Mouse (Mus musculus): ENCODE data around the gene Filip1. TPM values are rescaled to one million over a fixed set of nuclear protein-coding genes. Genes with fewer than 3 reads are reported as not detected.

Filip1 gene
- polyA plus RNA-seq, 2 experiments, result 0.29 to 0.37 TPM

DNA sequence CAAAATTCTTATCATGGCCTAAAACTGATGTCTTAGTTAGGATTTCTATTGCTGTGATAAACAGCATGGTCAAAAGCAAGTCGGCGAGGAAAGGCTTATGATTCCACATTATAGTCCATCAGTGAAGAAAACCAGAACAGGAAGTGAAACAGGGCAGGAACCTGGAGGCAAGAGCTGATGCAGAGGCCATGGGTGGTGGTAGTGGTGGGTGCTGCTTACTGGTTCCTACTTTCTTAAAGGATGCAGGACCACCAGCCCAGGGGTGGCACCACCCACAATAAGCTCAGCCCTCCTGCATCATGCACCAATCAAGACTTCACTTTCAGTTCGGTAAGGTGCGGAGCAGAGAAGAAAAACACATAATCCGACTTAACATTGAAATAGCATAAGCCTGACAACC lies 61.3 kb downstream of the Filip1 start:
- ATAC-seq (ENCODE audit: insufficient read depth) (no peak), DNase-seq (ENCODE audit: low read depth in 3 of 3, low spot score in 3 of 3) (no peak)
- H3K9ac ChIP-seq (replicated peaks), result no peak overlapping the region
- no peaks in the 10 kb centered on the region for H3K9me3 ChIP-seq (ENCODE audit: control insufficient read depth, low read length)
- H3K4me2 ChIP-seq (ENCODE audit: low read depth), result no peak overlapping the region
- TF ChIP-seq CTCF (IDR thresholded peaks at IDR 0.05; ENCODE audit: low read depth) (no peak), EP300 (IDR thresholded peaks at IDR 0.05; ENCODE audit: low read depth) (no peak)
- WGBS (ENCODE audit: insufficient replicate concordance), result 50% methylated on average over 5 of the region's 5 CpGs
- H3K27ac ChIP-seq, result no peak overlapping the region
- peaks cover 2 to 17% of the 10 kb centered on the region in 2 experiments; a peak in 3 of 4 replicates for H3K4me1 ChIP-seq (replicated peaks; ENCODE audit: control insufficient read depth in 2 of 2, insufficient read depth in 2 of 2, low read length in 1 of 2)
- no peaks in the 10 kb centered on the region for H3K36me3 ChIP-seq (replicated peaks; ENCODE audit: control insufficient read depth, insufficient read depth, low read depth)
- no peak overlapping the region for H3K4me3 ChIP-seq (ENCODE audit: insufficient read depth in 1 of 2, low read depth in 2 of 2, low read length in 2 of 2)
- H3K27me3 ChIP-seq (ENCODE audit: control insufficient read depth, insufficient read depth, low read length), result no peaks in the 10 kb centered on the region

- peaks cover 2 to 17% of the 10 kb centered on the region in 2 experiments; a peak in 3 of 4 replicates for H3K4me1 ChIP-seq (replicated peaks; ENCODE audit: control insufficient read depth in 2 of 2, insufficient read depth in 2 of 2, low read length in 1 of 2)
- no peak overlapping the region for H3K4me3 ChIP-seq (ENCODE audit: insufficient read depth in 1 of 2, low read depth in 2 of 2, low read length in 2 of 2)
- no peak overlapping the region for H3K9ac ChIP-seq (replicated peaks)
- 76% methylated on average over 5 of the region's 5 CpGs for WGBS (ENCODE audit: insufficient replicate concordance)
- H3K27ac ChIP-seq, result no peak overlapping the region
- H3K9me3 ChIP-seq (ENCODE audit: control insufficient read depth, low read length), result no peaks in the 10 kb centered on the region
- DNase-seq (ENCODE audit: low read depth in 3 of 3, low spot score in 3 of 3), result no peak
- no peak overlapping the region for H3K4me2 ChIP-seq (ENCODE audit: low read depth)
- no peaks in the 10 kb centered on the region for H3K27me3 ChIP-seq (ENCODE audit: control insufficient read depth, insufficient read depth, low read length)
- TF ChIP-seq EP300 (IDR thresholded peaks at IDR 0.05; ENCODE audit: low read depth) (no peak), CTCF (IDR thresholded peaks at IDR 0.05; ENCODE audit: low read depth) (no peak)
- no peaks in the 10 kb centered on the region for H3K36me3 ChIP-seq (replicated peaks; ENCODE audit: control insufficient read depth, insufficient read depth, low read depth)
- no peak for ATAC-seq (ENCODE audit: insufficient read depth)
These were observed 62.0 kb downstream of the Filip1 start for GRCm38 (mm10) chr9:79950666-79951065.

- Histone ChIP-seq H3K27ac (no peak overlapping the region), H3K4me3 (ENCODE audit: insufficient read depth in 1 of 2, low read depth in 2 of 2, low read length in 2 of 2) (no peak overlapping the region), H3K36me3 (replicated peaks; ENCODE audit: control insufficient read depth, insufficient read depth, low read depth) (no peaks in the 10 kb centered on the region), H3K27me3 (ENCODE audit: control insufficient read depth, insufficient read depth, low read length) (no peaks in the 10 kb centered on the region), H3K4me2 (ENCODE audit: low read depth) (no peak overlapping the region), H3K9ac (replicated peaks) (no peak overlapping the region), H3K9me3 (ENCODE audit: control insufficient read depth, low read length) (no peaks in the 10 kb centered on the region), H3K4me1 (replicated peaks; ENCODE audit: control insufficient read depth in 2 of 2, insufficient read depth in 2 of 2, low read length in 1 of 2) (peaks cover 2 to 17% of the 10 kb centered on the region in 2 experiments; a peak in 3 of 4 replicates)
- DNase-seq (ENCODE audit: low read depth in 3 of 3, low spot score in 3 of 3) (no peak), ATAC-seq (ENCODE audit: insufficient read depth) (no peak)
- no peak for TF ChIP-seq CTCF (IDR thresholded peaks at IDR 0.05; ENCODE audit: low read depth)
- TF ChIP-seq EP300 (IDR thresholded peaks at IDR 0.05; ENCODE audit: low read depth), result no peak
- WGBS (ENCODE audit: insufficient replicate concordance), result 62% methylated on average over 6 of the region's 6 CpGs
These were observed 62.6 kb downstream of the Filip1 start for GRCm38 (mm10) chr9:79950038-79950437.

- no peak for TF ChIP-seq EP300 (IDR thresholded peaks at IDR 0.05; ENCODE audit: low read depth)
- no peak for TF ChIP-seq CTCF (IDR thresholded peaks at IDR 0.05; ENCODE audit: low read depth)
- Histone ChIP-seq H3K4me3 (ENCODE audit: insufficient read depth in 1 of 2, low read depth in 2 of 2, low read length in 2 of 2) (no peak overlapping the region), H3K9ac (replicated peaks) (no peak overlapping the region), H3K36me3 (replicated peaks; ENCODE audit: control insufficient read depth, insufficient read depth, low read depth) (no peaks in the 10 kb centered on the region), H3K9me3 (ENCODE audit: control insufficient read depth, low read length) (no peaks in the 10 kb centered on the region), H3K4me2 (ENCODE audit: low read depth) (peak overlapping the region; percentile 33), H3K4me1 (replicated peaks; ENCODE audit: control insufficient read depth in 2 of 2, insufficient read depth in 2 of 2, low read length in 1 of 2) (peaks cover 2 to 17% of the 10 kb centered on the region in 2 experiments; a peak in 3 of 4 replicates), H3K27ac (no peak overlapping the region), H3K27me3 (ENCODE audit: control insufficient read depth, insufficient read depth, low read length) (no peaks in the 10 kb centered on the region)
- DNase-seq (ENCODE audit: low read depth in 3 of 3, low spot score in 3 of 3) (peak in 1 of 3 experiments; percentile 44), ATAC-seq (ENCODE audit: insufficient read depth) (peak; percentile 72)
- 24% methylated on average over 2 of the region's 2 CpGs for WGBS (ENCODE audit: insufficient replicate concordance)
These were observed 64.3 kb downstream of the Filip1 start for GRCm38 (mm10) chr9:79948376-79948775.

DNA sequence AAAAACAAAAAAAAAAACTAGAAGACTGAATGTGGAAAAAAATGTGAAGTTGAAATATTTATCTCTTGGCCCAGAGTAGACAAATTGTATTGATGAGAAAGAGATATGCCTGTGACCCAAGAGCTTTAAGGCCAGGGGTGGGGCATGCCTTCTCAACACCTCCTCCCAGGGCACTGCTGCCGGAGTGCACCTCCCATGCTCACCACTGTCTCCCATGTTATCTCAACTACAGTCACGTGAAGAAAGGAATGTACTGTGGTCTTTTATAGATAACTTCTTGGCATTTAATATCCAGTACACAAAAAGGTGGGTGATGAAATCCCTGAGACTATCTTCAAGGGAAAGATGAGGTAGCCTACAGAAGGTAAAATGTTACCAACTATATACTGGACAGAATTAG lies 64.7 kb downstream of the Filip1 start:
- Histone ChIP-seq H3K9ac (replicated peaks) (no peak overlapping the region), H3K27me3 (ENCODE audit: control insufficient read depth, insufficient read depth, low read length) (no peaks in the 10 kb centered on the region), H3K4me3 (ENCODE audit: insufficient read depth in 1 of 2, low read depth in 2 of 2, low read length in 2 of 2) (no peak overlapping the region), H3K4me1 (replicated peaks; ENCODE audit: control insufficient read depth in 2 of 2, insufficient read depth in 2 of 2, low read length in 1 of 2) (peaks cover 2 to 17% of the 10 kb centered on the region in 2 experiments; a peak in 3 of 4 replicates), H3K9me3 (ENCODE audit: control insufficient read depth, low read length) (no peaks in the 10 kb centered on the region), H3K4me2 (ENCODE audit: low read depth) (peak overlapping the region; percentile 33), H3K27ac (no peak overlapping the region), H3K36me3 (replicated peaks; ENCODE audit: control insufficient read depth, insufficient read depth, low read depth) (no peaks in the 10 kb centered on the region)
- WGBS (ENCODE audit: insufficient replicate concordance), result 16% methylated on average over 2 of the region's 2 CpGs
- TF ChIP-seq EP300 (IDR thresholded peaks at IDR 0.05; ENCODE audit: low read depth), result peak; percentile 24; the same call in 1 of the 2 replicates
- TF ChIP-seq CTCF (IDR thresholded peaks at IDR 0.05; ENCODE audit: low read depth), result no peak
- peak; percentile 42 to 56 (median 55) for DNase-seq (ENCODE audit: low read depth in 3 of 3, low spot score in 3 of 3)
- peak; percentile 97 for ATAC-seq (ENCODE audit: insufficient read depth)
